Mouse (Mus musculus) left cerebral cortex, postnatal 25 days (tissue): Measurements from ENCODE around the gene Gatd1. TPM values are rescaled to one million over a fixed set of nuclear protein-coding genes. Genes with fewer than 3 reads are reported as not detected.
"Not testable (repeated sequence)": the region's sequence is repeated elsewhere in the genome, so short reads cannot be mapped to it uniquely, and the experiment has no call there.

Source experiments
- DNase-seq, 2 experiments: peaks; one replicate each; pipeline ENCODE4 v3.0.0; 2022; ENCODE audit warnings: low spot score in 2 of 2, mixed read lengths in 1 of 2
- intact Hi-C: fragments of 180-260 bp; cut with DNase I; formaldehyde crosslinking; loops from one replicate; pipeline ENCODE4 v1.15.1; 2025
- total RNA-seq, 2 experiments: library from RNA; stranded (reverse); gene quantifications; 2 replicates each; pipeline ENCODE4 v1.2.3; 2021

Gene Gatd1
- total RNA-seq, 2 experiments from 2014 or later, result 41.3 to 48.4 TPM

DNA sequence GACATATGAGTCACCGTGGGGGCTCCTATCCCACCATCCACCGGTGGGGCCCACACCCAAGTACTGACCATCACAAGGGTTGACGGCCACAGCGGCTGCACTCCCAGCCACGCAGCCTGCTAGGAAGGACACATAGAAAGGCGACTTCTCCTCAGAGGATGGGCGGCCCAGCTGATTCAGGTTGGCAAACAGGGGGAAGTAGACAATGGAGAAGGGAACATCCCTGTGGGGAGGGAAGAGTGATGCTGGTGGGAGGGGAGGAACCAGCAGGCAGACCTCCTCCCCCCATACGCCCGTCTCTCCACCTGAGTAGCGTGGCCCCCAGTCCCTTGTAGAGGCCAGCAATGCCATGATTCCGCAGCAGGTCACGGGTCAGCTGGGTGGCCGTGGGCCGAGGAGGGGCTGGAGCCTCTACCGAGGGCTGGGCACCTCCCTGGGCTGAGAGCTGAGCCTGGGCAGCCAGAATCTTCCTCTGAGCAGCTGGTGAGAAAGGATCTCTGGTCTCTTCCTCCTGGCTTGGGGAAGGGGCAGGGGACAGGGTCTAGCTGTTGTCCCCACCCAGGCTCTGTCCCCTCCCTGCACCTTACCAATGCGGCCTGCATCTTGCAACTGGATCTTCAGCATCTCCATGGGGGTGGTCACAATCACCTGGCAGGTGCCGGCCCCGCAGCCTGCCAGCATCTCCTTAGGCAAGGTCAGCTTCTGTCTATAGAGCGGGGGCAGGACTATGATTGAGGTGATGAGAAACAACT is 17.7 kb upstream of the Gatd1 start:
- intact Hi-C loops, result no loop called here
- no peak for DNase-seq

DNA sequence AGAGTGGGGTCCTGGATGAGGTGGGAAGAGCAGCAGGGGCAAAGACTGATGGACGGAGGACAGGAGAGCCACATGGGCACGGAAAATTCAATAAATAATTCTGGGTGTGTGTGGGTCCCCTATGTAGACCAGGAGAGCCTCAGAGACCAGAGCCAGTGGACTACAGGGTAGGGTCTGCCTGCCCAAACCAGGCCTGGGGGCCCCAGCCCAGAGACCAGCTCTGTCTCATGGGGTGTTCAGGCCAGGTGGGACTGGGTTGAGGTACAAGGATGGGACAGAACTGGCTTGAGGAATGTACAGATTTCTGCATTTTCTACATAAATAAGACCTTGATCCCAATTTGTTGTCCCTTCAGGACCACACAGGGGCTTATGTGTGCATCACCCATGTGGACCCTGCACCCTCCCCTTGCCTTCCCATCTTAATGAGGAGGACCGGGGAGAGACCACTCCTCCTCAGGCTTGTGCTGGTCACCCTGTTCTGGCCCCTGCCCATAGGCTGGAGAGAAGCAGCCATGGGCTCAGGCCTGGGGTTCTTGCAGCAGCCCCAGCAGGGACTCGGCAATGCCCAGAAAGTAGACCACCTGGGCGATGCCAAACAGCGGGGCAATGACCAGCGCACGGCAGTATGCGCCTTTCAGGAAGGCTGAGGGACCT is 16.8 kb upstream of the Gatd1 start:
- no peak for DNase-seq
- intact Hi-C loops, result no loop called here

DNA sequence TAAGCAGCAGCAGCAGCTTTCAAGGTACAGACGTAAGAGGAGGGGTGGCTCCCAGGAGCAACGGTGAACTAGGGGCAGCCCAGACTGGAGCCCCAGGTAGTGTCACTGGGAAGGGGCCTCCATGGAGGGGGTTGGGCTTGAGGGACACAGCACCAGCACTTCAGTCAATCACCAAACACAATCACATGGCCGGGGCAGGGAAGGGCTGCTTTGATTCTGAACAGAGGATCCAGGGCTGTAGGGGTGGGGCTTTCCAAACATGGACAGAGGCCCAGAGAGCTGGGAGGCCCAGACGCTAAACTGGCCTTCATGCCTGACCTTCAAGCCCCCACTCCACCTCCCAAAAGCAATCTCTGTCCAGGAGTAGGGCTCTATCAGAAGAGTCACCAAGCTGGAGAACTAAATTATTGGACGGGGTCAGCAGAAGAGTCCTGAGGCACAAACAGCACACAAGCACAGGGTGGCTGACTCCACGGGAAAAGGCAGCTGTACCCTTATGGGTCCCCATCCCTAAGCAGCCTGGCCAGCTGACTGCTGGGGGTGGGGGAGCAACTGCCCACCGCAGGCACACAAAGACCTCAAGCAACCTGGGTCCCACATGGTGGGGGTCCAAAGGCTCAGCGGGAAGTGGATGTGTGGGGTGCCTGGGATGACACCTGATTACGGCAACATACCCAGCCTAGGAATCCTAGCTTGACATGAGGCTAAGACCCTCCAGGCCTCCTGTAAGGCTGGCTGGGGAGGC is 16.1 kb upstream of the Gatd1 start:
- DNase-seq, result no peak
- intact Hi-C loops, result no loop called here

DNA sequence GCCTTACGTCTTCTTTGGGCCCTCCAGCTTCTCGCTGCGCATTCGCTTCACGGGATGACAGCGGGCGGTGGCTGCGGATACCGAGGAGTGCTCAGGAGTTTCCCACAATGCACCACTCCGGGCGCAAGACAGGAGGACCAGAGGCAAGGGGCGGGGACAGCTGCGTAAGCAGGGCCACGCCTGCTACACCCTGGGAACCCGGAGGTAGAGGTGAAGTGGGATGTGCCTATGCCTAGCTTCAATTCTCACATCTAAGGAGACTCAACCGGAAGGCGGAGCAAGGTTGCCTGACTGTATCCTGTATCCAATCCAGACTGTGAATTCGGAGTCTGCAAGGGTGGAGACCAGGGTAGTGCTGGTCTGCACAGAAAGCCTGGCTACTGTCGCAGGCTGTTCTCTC is 15.4 kb upstream of the Gatd1 start, which contains the start of gene Cend1:
TSS of gene Cend1 (minus strand) at position 182 of the 400 bp plus-strand sequence.
- DNase-seq, result peak; percentile 90 to 97
- intact Hi-C loops, result no loop called here

DNA sequence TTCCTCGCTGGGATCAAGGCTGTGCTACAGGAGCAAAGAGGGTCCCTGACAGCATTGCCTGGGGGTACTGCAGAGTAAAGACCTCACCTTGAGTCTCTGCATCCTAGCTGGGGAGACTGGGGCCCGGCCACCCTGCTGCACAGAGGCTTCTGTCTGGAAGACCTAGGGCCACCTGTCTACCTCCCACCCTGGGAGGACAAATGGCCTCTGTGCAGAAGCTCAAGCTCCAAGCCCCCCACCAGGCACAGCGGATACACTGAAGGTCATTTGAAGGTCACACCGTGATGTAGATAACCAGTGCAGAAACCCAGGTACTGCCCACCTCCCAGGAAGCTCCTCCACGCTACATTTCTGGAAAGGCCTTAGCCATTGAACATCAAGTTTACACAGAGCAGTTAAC is 14.8 kb upstream of the Gatd1 start:
- intact Hi-C loops, result no loop called here
- DNase-seq, result no peak

DNA sequence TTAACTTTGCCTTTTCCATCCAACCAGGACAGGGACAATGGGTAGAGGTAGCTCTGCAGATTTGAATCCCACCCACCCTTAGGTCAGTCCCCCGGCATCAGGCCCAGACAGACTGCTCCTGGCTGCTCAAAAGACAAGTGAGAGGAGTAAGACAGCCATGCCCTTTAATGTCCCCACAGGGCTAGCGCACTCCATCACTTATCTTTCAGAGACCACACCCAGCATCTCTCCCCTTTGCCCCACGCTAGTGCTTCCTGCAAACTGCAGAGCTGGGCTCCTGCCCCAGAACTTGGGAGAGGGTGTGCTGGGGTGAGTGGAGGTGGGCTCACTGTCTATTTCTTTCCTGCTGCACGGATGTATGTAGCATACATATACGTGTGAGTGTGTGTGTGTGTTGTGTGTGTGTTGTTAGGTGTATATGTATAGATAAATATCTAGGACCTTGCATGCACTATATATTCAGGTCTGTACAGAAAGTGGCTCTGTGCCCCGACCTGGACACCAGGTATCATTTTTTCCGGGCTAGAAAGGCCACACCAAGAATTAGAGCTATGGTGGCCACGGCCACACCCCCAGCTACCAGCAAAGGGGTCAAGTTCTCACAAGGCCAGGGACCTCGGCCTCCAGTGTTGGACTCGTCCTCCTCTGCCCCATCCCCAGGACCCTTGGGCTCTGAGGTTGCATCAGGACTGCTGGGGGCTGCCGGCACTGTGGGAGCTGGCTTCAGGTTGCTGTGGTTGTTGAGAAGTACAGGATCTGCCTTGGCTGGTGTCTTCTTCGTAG is 13.2 kb upstream of the Gatd1 start:
- intact Hi-C loops, result no loop called here
- DNase-seq, result no peak

DNA sequence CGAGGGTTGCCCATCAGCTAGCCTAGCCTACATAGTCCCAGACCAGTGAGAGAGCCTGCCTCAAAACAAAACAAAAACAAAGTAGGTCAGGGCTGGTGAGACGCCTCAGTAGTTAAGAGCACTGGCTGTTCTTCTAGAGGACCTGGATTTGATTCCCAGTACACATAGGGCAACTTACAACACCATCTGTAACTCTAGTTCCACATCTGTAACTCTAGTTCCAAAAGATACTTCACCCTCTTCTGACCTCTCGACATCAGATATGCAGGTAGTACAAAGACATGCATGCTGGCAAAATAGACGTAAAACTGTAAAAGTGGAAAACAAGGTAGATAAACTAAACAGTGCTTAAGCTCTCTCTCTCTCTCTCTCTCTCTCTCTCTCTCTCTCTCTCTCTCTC is 9.9 kb upstream of the Gatd1 start:
- DNase-seq, result no peak
- intact Hi-C loops, result no loop called here

DNA sequence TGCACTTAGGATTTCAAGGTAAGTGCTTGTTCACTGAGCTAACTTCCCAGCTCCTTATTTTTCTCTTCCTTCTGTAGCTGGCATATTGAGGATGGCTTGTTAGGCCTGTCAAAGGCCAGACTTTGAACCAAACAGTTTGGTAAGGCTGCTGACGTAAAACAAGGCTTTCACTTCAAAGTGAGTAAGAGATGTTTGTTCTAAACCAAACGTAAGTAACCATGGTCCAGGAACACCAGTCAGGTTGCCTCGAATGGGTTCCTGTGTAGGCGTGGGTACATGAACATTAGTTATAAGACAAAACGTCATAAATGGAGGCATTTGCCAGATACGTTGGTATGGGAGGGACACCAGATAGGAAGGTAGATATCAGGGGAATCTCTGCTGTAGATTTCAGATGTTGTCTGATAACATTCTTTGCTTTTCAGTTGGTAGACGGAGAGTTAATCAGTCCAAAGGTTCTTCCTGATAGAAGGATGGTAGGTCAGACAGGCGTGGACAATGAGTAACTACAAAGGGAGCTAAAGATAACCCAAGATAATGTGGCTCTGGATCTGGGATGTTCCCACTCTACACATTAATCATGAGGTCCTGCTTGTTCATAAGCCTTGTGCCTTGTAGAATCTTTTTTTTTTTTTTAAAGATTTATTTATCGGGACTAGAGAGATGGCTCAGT is 6.2 kb upstream of the Gatd1 start:
- intact Hi-C loops, result no loop called here

DNA sequence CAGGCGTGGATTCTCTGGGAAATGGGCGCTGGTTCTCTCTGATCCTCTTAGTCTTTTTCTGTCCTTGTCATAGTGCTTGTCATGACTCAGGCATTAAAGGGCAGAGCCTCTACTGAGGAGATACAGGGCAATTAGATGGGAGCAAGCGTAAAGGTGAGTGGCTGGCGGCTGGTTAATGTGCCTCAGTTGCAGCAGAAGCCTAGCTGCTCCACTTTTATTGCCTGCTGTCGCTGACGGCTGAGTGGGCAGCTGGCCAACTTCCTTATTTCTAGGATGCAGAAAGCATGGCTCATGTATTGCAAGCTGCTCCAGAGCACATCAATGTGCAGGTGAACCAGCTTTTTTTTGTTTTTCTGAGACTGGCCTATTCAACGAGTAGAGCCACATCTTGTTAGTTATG is 5.0 kb upstream of the Gatd1 start:
- intact Hi-C loops, result no loop called here
- peak; percentile 60 for DNase-seq

More for the DNA sequence above, 6.2 kb upstream of the Gatd1 start:
- no peak for DNase-seq

DNA sequence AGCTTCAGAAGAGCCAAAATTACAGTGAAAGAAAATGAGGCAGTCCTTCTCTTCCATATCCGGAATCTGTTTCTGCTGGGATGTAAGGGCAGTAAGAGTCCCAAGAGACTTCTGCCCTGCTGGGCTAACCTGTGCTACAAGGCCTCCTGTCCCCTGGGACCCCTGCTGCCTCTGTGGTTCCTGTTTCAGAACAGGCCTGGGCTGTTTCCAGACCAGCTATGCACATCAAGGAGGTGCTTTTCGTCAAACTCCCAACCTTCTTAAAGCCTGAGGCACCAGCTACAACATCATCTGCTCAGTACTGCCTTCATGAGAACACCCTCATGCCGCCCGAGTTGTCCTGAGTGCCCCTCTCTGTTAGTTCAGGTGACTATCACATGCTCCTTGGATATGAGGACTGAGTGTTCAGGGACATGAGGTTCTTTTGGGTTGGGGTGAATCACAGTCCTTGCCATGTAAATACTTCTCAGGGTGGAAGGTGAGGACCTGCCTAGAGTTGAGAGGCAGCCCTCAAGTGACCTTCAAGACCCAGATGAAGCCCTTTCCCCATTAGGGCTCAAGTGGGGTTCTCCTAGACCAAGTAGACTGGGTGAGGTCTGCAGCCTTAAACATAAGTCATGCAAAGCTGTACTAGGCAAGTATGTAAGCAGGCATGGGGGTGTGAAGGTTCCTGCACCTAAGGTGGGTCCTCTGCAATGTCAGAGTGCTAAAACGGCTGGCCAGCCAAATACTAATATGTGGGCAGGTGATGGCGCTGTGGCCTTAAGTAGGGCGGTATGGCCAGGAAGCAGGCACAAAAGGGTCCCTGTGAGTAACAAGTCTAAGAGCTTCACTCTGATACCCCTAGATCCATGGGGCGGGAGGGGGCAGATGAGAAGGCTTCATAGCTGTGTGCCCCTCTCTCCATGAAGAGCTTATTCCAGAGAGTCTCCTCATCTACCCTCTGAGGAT is 4.1 kb upstream of the Gatd1 start:
- DNase-seq, result no peak
- intact Hi-C loops, result no loop called here

DNA sequence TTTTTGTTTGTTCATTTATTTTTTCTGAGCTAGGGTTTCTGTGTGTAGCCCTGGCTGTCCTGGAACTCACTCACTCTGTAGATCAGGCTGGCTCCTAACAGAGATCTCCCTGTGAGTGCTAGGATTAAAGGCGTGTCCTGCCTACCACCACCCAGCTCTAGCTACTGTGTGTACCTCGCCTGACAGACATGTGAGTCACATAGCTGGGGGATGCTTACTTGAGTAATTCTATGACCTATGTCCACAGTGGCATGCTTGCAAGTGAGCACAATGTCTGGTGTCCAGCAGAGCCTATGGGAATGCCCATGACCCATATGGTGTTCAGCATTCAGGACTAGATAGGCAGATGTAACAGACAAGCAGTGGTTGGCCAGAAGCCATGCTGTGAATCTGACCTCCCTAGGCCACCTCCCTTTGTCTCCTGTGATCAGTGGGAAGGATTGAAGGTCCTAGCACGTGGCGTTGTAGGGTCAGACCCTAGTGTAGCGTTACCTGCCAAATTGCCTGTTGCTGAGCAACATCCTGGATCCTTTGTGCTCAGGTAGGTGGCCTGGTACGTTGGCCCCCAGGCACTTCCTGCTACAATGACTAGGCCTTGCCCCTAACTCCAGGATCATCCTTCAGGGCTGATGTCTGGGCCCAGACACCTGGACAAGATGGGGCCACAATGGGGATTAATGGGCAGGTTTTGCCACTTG is 2.4 kb upstream of the Gatd1 start:
- DNase-seq, result no peak
- intact Hi-C loops, result no loop called here

DNA sequence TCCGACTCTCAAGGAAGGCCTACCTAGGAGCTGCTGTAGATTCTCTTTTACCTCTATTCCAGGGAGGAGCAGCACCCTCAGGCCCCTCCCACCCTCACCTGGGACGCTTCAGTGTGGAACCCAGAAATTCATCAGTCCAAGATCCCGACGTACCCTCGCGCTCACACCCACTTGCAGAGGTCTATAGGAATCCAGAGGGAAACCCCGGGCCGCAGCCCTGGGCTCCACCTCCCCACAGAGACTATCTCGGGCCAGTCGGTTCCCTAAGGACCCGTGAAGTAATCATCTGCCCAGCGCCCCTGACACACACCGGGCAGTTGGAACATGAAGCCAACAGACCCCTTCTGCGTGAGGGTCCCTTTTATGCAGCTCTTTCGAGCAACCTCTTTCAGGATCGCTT is 605 bp downstream of the Gatd1 start:
- DNase-seq, result no peak
- intact Hi-C loops, result loop anchor here (5.0 kb wide), 1 partner anchor 44 kb away; the partner anchor contains the start of gene Pnpla2

DNA sequence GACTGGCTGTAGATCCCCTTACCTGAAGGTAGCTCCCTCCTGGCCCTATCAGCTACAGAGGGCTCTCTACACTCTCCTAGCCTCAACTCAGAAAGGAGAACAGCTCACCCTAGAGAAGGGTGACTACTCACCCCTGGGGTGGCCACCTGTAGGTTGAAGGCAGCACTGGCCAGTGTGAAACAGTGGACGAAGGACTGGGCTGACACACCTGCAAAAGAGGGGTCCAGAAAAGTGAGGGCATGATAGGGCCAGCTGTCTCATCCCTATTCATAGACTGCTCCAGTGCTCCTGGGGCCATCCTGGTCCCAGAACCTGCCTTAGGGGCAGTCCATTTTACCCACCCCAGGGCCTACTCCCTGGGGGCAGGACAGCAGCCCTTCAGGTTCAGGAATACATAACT is 2.3 kb downstream of the Gatd1 start:
- intact Hi-C loops, result loop anchor here (2.0 to 5.0 kb wide), 2 partner anchors 46 to 113 kb away; partner anchors contain the start of gene Pnpla2
- no peak for DNase-seq

DNA sequence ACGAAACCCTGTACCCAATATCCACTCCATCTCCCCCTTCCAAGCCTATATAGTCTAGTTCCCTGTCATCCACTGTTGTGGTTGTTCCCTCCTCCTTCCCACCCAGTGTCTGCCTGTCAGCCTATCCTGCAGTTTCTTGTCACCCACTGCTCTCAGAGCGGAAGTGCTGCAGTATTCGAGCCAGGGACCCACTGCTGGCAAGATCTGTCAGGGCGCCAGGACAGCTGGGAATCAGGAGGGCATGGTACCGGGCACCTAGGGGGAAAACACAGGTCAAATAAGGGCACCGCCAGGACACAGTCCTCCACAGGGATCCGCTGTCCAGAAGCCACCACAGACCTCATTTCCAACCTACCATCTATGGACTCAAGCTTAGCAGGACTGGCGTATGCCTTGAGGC is 3.3 kb downstream of the Gatd1 start:
- no peak for DNase-seq
- intact Hi-C loops, result loop anchor here (2.0 to 5.0 kb wide), 2 partner anchors 47 to 114 kb away; partner anchors contain the start of gene Pnpla2

DNA sequence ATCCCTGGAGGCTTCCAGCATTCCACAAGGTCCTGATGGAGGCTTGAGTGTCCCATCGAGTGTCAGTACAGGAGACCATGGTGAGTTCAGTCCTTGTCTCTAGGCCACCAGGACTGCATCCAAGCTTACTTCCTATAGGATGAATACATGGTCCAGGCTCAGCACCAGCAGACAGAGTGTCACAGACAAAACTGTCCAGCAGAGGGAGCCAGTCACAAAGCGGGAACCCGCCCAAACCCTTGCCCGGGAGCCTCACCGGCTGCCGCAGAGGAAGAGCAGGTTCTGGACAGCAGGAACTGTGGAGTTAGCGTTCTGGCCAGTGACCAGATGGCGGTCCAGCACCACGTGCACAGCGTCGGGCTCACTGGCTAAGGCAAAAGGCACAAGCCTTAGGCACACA is 5.1 kb downstream of the Gatd1 start:
- intact Hi-C loops, result no loop called here
- peak; percentile 85 to 89 for DNase-seq

DNA sequence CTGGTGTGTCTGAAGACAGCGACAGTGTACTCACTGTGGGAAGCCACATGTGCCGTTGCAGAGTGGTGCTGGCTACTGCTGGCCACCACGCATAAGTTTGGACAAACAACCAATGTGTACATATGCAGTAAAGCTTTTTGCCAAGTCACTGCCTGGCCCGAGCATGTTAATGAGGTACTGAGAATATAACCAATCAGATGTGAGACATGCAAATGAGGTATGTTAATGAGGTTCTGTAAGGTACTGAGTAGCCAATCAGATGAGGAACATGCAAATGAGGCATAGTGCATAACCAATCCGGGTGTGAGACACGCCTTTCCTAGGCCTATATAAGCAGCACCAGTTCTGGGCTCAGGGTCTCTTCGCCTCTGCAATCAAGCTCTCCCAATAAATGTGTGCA is 6.3 kb downstream of the Gatd1 start:
- intact Hi-C loops, DNase-seq: not testable (repeated sequence)

DNA sequence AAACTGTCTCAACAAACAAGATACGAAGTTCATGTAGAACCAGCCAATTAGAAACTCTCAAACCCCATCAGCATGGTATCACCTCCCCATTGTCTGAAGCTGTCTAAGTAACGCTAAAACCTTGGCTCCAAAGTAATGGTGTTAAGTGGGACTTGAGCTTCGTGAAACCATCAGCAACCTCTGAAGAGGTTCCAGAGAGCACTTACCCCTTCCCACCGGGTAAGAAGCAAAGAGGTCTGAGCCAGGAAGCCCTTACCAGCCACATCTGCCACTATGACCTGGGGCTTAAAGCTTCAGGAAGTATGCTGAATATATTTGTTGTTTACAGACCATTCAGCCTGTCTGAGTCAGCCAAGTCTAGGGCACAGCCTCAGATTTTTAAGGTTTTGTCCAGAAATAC is 8.5 kb downstream of the Gatd1 start:
- no peak for DNase-seq
- intact Hi-C loops, result no loop called here

DNA sequence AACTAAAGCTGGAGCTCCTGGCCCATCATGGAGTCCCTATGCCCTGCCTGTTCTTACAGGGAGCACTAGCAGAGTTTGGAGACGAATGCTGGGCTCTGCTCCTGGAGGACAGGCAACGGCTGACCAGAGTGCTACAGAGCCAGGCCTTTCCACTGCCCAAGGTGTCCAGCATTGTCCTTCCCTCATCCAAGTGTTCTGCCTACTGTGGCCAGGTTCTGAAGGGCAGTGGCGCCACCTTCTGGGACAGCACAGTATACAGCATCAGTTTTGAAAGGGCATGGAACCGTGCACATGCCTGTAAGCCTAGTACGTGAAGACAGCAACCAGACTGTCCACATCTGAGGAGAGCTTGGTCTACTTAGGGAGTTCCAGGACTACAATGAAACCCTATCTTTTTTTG is 10.6 kb downstream of the Gatd1 start:
- DNase-seq, result no peak
- intact Hi-C loops, result no loop called here
